Mouse (Mus musculus) bone marrow, adult 2 months (tissue): ENCODE measurements at regions not wholly inside any gene's neighbourhood (a gene's known extent, or its start where the extent isn't known, plus 50 kb on each side); places are given as distances from the start of the nearest gene placed in this dataset.

Experiments
- H3K27ac ChIP-seq: fragments of 200-500 bp; 2 replicates; pipeline ENCODE4 v1.5.1; 2012; ENCODE audit warnings: low read depth, mild to moderate bottlenecking, control low read depth, inconsistent platforms, low read length; ENCODE audit not compliant: control insufficient read depth, poor library complexity, insufficient read depth
- H3K4me1 ChIP-seq: fragments of 200-500 bp; 2 replicates; pipeline ENCODE4 v1.6.1; 2011; ENCODE audit warnings: low read length; ENCODE audit not compliant: control insufficient read depth, insufficient read depth
- H3K4me3 ChIP-seq: fragments of 200-500 bp; replicated peaks from 2 replicates; pipeline ENCODE3; 2011; ENCODE audit warnings: mild to moderate bottlenecking, low read depth, low read length, control low read depth; ENCODE audit not compliant: control insufficient read depth
- CTCF ChIP-seq: fragments of 200-500 bp; IDR thresholded peaks from 2 replicates; pipeline ENCODE4 v1.5.1; 2011; ENCODE audit warnings: low read length, control low read depth; ENCODE audit not compliant: control insufficient read depth, insufficient read depth
- POLR2A ChIP-seq: fragments of 200-500 bp; IDR thresholded peaks from 2 replicates; pipeline ENCODE4 v1.6.1; 2011; ENCODE audit warnings: low read depth, mild to moderate bottlenecking, control low read depth, low read length, borderline replicate concordance; ENCODE audit not compliant: control insufficient read depth
- WGBS: fragments of 180-500 bp; shearing (Covaris S2); methylation state at CpG from one replicate; pipeline ENCODE4 v1.1.7; 2018; 5-methylcytosine and 5-hydroxymethylcytosine counted together

- H3K27ac ChIP-seq: no peak overlapping the region
- no peak for TF ChIP-seq POLR2A
- no peak for TF ChIP-seq CTCF
- 65% methylated on average over 3 of the region's 3 CpGs for WGBS
- no peaks in the 10 kb centered on the region for H3K4me1 ChIP-seq
- H3K4me3 ChIP-seq: no peak overlapping the region
Observed at GRCm38 (mm10) chr1:76276624-76277023, 730.6 kb downstream of the Slc4a3 start.

DNA sequence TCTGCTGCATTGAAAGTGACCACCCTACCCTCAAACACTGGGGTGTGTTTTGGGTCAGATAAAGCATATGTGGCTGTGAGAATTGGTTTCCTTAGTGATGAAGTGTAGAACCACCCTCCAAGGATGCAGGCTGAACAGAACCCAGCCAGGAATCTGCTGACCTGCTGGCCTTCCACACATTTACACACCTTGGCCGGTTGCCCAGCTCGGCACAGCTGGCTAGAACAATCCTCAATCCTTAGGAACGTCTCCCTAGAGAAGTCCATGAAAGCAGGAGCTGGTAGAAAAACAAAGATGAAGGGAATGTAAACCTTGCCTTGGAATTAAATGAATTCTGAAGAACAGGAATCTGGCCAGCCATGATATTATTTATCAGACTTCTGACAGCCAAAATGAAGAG, 737.3 kb downstream of the Slc4a3 start:
- WGBS: 64% methylated on average over 3 of the region's 3 CpGs
- Histone ChIP-seq H3K27ac (no peak overlapping the region), H3K4me1 (no peaks in the 10 kb centered on the region), H3K4me3 (no peak overlapping the region)
- TF ChIP-seq CTCF: no peak
- TF ChIP-seq POLR2A: no peak

DNA sequence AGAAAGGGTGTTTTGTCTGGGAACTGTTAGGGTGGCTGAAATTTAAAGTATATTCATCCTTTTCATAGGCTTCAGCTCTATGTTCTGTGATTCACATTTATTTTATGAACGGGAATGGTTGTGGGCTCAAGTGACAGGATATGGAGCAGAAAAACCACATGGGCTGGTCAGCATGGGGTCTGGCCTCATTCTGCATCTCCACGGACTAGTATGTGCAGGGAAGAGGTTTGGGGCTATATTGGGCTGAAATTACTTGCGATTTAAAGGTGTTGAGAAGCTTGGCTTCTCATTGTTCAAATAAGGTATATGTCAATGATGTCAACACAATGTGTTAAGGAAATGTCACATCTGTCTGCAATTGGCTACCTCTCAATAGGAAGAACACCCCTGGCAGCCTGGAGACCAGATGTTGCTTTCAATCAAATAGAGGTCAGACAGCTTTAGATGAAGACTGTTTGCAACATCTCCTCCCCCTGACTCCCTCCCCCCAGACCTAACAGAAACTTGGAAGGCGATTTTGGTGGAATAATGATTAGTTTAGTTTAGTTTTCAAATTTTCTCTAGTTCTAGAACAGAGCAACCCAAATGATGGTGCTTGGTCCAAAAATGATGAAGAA, 777.0 kb downstream of the Slc4a3 start:
- no peak overlapping the region for H3K27ac ChIP-seq
- H3K4me1 ChIP-seq: no peaks in the 10 kb centered on the region
- 68% methylated on average over 4 of the region's 4 CpGs for WGBS
- TF ChIP-seq POLR2A: no peak
- H3K4me3 ChIP-seq: no peak overlapping the region

DNA sequence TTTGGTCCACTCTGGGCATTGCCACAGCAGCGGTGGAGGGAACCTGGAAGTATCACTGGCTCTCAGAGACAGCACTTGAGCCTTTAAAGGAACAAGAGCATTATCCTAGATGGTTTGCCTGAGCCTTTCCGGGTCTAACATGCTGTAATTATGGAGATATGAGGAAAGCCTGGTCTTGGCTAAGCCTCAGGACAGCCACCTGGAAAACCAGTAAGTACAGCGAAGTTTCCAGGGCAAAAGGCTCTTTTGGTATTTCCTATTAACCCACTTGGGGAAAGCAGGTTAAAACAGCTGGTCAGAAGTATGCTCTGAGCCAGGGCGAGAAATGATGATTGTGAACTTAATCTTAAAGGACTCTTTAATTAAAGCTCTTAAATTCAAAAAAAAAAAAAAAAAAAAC, 777.5 kb downstream of the Slc4a3 start:
- TF ChIP-seq CTCF (no peak), POLR2A (no peak)
- no peaks in the 10 kb centered on the region for H3K4me1 ChIP-seq
- no peak overlapping the region for H3K27ac ChIP-seq
- WGBS: 70% methylated on average over 4 of the region's 4 CpGs
- H3K4me3 ChIP-seq: no peak overlapping the region

GRCm38 (mm10) chr1:76336011-76336410, 789.9 kb downstream of the Slc4a3 start:
- H3K4me3 ChIP-seq: no peak overlapping the region
- TF ChIP-seq POLR2A: no peak
- no peak for TF ChIP-seq CTCF
- H3K27ac ChIP-seq: no peak overlapping the region
- H3K4me1 ChIP-seq: no peaks in the 10 kb centered on the region

DNA sequence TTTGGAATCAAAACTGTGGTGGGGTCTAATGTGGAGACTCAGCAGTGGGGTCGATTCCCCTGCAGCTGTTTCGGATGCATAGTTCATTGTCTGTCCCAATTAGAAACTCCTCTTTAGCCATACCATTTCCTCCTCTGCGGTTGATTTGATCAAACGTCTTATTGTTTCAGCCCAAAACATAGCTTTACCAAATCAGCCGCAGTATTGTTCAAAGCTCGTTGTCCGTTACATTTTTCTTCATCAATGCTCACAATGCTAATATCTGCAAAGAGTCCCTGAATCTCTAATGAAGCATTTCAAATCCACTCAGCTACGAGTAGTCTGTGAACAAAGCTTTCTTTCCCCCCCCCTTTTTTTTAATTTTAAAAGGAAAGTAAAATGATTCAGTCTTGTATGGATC, 816.0 kb downstream of the Slc4a3 start:
- H3K4me1 ChIP-seq: no peaks in the 10 kb centered on the region
- no peak for TF ChIP-seq POLR2A
- no peak for TF ChIP-seq CTCF
- 78% methylated on average over 8 of the region's 8 CpGs for WGBS

DNA sequence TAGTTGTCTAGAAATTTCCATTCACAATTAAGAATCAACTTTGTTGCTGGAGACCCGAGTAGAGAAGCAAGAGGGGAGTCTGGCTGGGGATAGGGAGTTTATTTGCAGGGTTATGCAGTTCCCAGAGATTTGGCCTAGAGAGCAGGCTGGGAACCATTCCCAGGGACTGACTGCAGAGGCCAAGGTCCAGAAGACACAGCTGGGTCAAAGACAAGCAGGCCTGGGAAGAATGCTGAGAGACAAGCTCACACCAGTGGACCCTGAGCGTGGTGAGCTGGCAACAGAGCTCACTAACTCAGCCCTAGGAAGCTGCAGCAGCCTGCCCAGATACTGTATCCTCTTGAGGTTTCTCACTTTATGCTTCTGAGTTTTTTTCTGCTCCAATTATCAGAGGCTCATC, 827.9 kb downstream of the Slc4a3 start:
- TF ChIP-seq POLR2A: no peak
- TF ChIP-seq CTCF: no peak
- Histone ChIP-seq H3K4me1 (no peaks in the 10 kb centered on the region), H3K27ac (no peak overlapping the region), H3K4me3 (no peak overlapping the region)
- WGBS: 63% methylated on average over 2 of the region's 2 CpGs

More for the DNA sequence above, 816.0 kb downstream of the Slc4a3 start:
- no peak overlapping the region for H3K27ac ChIP-seq
- H3K4me3 ChIP-seq: no peak overlapping the region

GRCm38 (mm10) chr1:76378154-76378553, 832.1 kb downstream of the Slc4a3 start:
- Histone ChIP-seq H3K4me1 (no peaks in the 10 kb centered on the region), H3K4me3 (no peak overlapping the region), H3K27ac (no peak overlapping the region)
- WGBS: under 1% methylated on average over 3 of the region's 3 CpGs
- no peak for TF ChIP-seq POLR2A
- TF ChIP-seq CTCF: no peak

GRCm38 (mm10) chr1:76392536-76392935, 846.5 kb downstream of the Slc4a3 start:
- TF ChIP-seq CTCF (no peak), POLR2A (no peak)
- Histone ChIP-seq H3K27ac (no peak overlapping the region), H3K4me3 (no peak overlapping the region), H3K4me1 (no peaks in the 10 kb centered on the region)
- WGBS: 53% methylated on average over 6 of the region's 6 CpGs
